Comparison of ENCODE assay signal across 8 mouse cellular contexts in the genomic region with DNA sequence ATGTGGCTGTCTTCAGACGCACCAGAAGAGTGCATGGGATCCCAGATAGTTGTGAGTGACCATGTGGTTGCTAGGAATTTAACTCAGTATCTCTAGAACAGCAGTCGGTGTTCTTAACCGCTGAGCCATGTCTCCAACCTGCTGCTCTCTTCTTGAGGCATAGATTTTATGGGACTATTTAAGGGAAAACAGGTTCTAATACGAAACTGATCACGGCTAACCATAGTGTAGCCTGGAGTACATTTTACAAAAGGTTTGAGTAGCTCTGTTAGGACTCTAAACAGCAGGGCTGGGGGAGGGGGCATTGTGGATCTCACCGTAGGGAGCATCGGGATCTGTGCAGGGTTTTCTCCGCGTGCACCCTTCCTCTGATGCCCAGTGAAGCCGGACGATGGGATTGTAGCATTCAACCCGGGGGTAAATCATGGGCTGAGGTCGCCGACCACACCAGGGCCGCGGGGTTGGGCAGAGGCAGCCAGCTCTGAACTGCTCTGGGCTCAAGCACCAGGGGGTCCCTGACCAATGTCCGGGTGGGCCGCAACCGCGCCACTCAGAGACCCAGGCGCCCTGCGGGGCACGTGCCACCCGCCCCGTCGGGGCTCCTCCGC. TPM values are rescaled to one million over a fixed set of nuclear protein-coding genes. Genes with fewer than 3 reads are reported as not detected.
DNase-seq lines count a peak whose midpoint lies in the region; ATAC-seq and TF ChIP-seq lines count a peak whose summit lies in the region.

Gene Cers2 (plus strand): TSS at position 306 of the 608 bp plus-strand sequence.

- H3K4me1 ChIP-seq in spleen, adult 2 months (ENCODE audit: control insufficient read depth, insufficient read depth, insufficient read length), result peaks cover 23% of the 10 kb centered on the region; the same call in 1 of the 2 replicates
- peaks cover 35% of the 10 kb centered on the region for H3K4me1 ChIP-seq in midbrain, embryonic 12.5 days

- 12% methylated on average over 27 of the region's 27 CpGs for WGBS in spleen, adult 2 months
- 11% methylated on average over 27 of the region's 27 CpGs for WGBS in large intestine, adult 2 months
- WGBS in midbrain, embryonic 12.5 days, result 3% methylated on average over 27 of the region's 27 CpGs

- TF ChIP-seq POLR2A in spleen, adult 2 months (IDR thresholded peaks at IDR 0.05; ENCODE audit: low read depth, low read length), result no peak
- TF ChIP-seq POLR2A in brain, embryonic 14.5 days (IDR thresholded peaks at IDR 0.05; ENCODE audit: borderline replicate concordance, extremely low read depth, insufficient read depth, insufficient read length, poor library complexity, severe bottlenecking), result no peak

- DNase-seq in spleen, adult 2 months (ENCODE audit: low read depth in 1 of 2, low spot score in 2 of 2), result no peak
- no peak for DNase-seq in spleen, postnatal 4 days (ENCODE audit: low spot score in 2 of 2)
- peak; percentile 43 for DNase-seq in brain, embryonic 14.5 days (ENCODE audit: low read depth)
- DNase-seq in gonadal fat pad, adult 2 months (ENCODE audit: low read depth), result no peak
- DNase-seq in large intestine, adult 2 months (ENCODE audit: low read depth, low spot score), result no peak
- DNase-seq in kidney, postnatal 10 days, result no peak
- no peak for DNase-seq in frontal cortex, postnatal 25 days (ENCODE audit: low spot score in 2 of 2)

- peak within 1 kb of the TSS; percentile 68 for H3K4me2 ChIP-seq in midbrain, embryonic 12.5 days (replicated peaks)

- no peaks in the 10 kb centered on the region for H3K9me3 ChIP-seq in midbrain, embryonic 12.5 days

- H3K9ac ChIP-seq in midbrain, embryonic 12.5 days (replicated peaks), result peak within 1 kb of the TSS; percentile 96

- ATAC-seq in midbrain, embryonic 12.5 days (ENCODE audit: low FRiP score, low read depth), result peak; percentile 17; the same call in 1 of the 2 replicates

- no peak for TF ChIP-seq CTCF in spleen, adult 2 months (IDR thresholded peaks at IDR 0.05; ENCODE audit: extremely low read depth, insufficient read depth, insufficient read length, insufficient replicate concordance)
- no peak for TF ChIP-seq CTCF in brain, embryonic 14.5 days (IDR thresholded peaks at IDR 0.05; ENCODE audit: borderline replicate concordance, extremely low read depth, insufficient read depth, insufficient read length)

- peak within 1 kb of the TSS; percentile 93 for H3K4me3 ChIP-seq in spleen, adult 2 months (ENCODE audit: extremely low read depth, insufficient read depth, insufficient read length)
- H3K4me3 ChIP-seq in midbrain, embryonic 12.5 days, result peak within 1 kb of the TSS; percentile 80

- no peaks in the 10 kb centered on the region for H3K27me3 ChIP-seq in spleen, adult 2 months (ENCODE audit: control insufficient read depth, insufficient read depth, low read length)
- no peaks in the 10 kb centered on the region; the same call in 1 of the 2 replicates for H3K27me3 ChIP-seq in midbrain, embryonic 12.5 days

- peak within 1 kb of the TSS; percentile 93 for H3K27ac ChIP-seq in spleen, adult 2 months (ENCODE audit: insufficient read depth, low read length)
- H3K27ac ChIP-seq in midbrain, embryonic 12.5 days (replicated peaks), result peak within 1 kb of the TSS; percentile 92

- no peaks in the 10 kb centered on the region for H3K36me3 ChIP-seq in spleen, adult 2 months (ENCODE audit: control insufficient read depth, insufficient read depth, low read length)
- no peaks in the 10 kb centered on the region for H3K36me3 ChIP-seq in midbrain, embryonic 12.5 days

RNA-seq across cellular contexts. Expression of gene Cers2, which starts in this region (rescaled TPM):
- polyA plus RNA-seq in spleen, adult 2 months (2012; rRNA removed), result 95.7 and 101 TPM in 2 replicates
- polyA plus RNA-seq in brain, embryonic 14.5 days (2012; rRNA removed), result 89.6 and 100 TPM in 2 replicates
- polyA plus RNA-seq in gonadal fat pad, adult 2 months (2012; rRNA removed), result 92.9 and 123 TPM in 2 replicates
- 76.3 and 101 TPM in 2 replicates for polyA plus RNA-seq in large intestine, adult 2 months (2012; rRNA removed)
- 101 and 109 TPM in 2 replicates for polyA plus RNA-seq in midbrain, embryonic 12.5 days (2016; fragmentation: Nextera tagmentation; extraction: Ambion mirVana)
